Mouse (Mus musculus): ENCODE data around the gene Aatf. TPM values are rescaled to one million over a fixed set of nuclear protein-coding genes. Genes with fewer than 3 reads are reported as not detected.

Aatf gene
- total RNA-seq, 2 experiments from 2014 or later: 20.2 to 20.6 TPM

DNA sequence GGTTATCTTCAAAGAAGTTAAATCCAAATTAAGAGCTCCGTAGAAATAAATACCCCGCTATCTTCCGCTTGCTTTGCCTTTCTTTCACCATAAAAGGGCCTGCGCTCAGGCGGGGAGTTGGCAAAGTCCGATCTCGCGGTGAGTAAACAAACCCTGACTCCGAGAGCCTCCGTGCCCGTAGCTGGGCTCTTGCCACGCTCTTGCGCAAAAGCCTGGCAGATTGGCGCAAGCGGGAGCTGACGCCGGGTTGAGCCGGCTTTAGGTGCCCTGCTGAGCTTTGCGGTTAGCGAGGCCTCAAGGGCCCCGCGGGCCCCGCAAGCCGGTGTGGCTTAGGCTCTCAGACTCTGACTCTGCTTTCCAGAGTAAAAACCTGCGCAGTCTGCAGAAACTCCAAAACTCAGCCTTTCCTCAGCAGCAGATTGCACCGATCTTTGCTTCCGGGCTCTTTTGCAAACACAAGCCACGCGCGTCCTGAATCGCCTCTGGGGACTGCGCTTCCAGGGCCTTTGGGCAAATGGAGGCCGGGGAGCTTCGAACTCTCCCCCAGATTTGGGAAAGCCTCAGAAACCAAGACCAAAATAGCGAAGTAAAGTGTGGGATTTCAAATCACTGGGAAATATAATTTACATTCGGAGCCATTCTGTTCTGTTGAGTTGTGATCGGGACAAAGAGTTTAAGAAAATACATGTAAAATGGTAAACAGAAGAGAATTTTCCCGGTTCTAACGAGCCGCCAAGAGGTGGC is 9.4 kb upstream of the Aatf start:
- ATAC-seq (replicated peaks; ENCODE audit: low FRiP score, poor library complexity, severe bottlenecking): no peak

DNA sequence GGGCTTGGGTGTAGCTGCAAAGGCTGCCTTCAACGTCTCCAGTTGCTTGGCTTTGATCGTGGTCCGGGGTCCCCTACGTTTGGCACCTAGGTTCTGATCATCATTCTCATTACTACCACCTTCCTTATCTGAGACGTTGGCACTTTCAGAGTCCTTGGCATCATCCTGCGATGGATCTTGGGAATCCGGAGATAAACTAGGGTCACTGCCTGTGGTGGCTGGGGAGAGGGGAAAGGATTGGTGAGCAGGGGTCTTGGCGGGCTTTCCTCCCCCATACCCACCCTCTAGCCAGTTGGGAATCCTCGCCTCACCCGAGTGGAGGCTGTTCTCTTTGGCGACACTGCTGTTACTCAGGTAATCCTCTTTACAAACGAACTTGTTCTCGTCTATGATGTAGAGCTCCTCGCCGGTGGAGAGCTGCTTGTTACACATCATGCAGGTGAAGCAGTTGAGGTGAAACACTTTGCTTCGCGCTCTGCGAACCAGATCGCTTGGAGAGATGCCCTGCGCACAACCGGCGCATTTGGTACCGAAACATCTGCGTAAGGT is 8.5 kb upstream of the Aatf start:
- ATAC-seq (replicated peaks; ENCODE audit: low FRiP score, poor library complexity, severe bottlenecking): no peak

DNA sequence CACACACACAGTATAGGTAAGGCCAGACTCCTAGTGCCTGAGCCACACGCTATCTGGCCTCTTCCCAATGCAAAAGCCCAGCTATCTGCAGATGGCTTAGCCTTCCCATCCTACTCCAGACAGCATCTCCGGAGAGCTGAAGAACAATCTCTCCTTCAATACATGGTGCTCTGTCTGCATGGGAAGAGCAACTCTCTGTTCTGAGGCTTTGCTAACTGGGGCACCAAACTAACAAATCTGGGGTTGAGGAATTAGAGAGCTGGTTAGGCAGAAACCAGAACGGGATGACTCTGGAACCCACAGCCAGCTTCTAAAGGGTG is 7.7 kb upstream of the Aatf start:
- no peak for ATAC-seq (replicated peaks; ENCODE audit: low FRiP score, poor library complexity, severe bottlenecking)

DNA sequence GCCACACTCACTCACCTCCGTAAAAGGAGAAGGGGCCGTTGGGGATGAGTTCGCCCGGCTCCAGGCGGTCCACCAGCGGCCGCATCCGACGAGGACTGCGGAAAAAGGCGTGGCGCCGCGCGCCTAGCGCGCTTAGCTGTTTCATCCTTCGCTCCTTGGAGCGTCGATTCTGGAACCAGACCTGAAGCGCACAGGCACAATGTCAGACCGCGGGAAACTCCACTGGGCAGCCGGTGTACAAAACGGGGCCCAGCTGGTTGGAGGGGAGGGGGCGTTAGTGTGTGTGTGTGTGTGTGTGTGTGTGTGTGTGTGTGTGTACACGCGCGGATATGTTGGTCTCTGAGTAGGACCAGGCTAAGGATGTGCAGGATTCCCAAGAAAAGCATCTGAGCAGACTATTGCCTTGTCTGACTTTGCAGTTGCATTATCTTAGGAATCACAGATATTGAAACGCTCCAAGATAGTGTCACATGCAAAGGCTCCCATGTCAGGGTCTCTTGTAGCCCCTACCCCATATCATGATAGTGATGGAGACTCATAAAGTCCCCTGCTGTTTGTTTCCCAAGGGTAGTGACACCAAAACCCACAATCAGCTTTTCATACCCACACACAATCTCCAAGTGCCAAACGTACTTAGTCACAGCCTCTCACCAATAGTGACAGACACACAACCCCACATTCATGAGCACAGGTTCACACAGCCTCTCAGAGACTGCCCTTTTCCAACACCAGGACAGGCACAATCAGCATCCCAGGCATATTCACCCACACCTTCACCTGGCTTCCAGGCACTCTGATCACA is 7.1 kb upstream of the Aatf start:
- ATAC-seq (replicated peaks; ENCODE audit: low FRiP score, poor library complexity, severe bottlenecking): no peak

DNA sequence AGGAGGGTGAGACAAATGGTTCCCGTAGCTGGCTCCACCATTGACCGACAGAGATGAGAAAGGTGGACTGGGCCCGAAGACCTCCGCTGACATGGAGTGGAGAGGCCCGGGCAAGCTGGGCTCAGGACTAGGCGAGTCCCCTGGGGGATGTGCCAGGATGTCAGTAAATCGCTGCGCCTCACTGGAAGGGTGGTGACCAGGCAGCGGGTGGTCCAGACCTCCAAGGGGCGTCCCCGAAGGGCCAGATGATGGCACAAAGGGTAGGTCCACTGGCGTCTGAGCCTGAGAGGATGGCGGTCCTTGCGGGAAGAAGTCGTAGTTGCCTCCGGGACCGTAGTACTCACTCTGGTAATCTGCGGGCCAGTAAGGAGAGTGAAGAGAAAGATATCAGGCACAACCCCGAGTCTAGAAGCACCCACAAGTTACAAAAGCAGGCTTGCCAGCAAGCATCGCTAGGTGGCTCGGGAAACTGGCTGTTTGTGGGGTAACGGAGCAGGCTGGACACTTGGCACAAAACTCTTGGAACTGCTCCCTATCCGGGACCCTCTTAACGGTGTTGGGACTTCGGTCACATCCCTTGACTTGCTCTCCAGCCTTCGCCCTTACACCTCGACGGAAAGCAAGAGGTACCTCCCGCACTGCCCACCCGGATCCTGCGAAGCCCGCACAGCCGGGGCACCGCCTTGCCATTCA is 6.4 kb upstream of the Aatf start:
- ATAC-seq (replicated peaks; ENCODE audit: low FRiP score, poor library complexity, severe bottlenecking): no peak

DNA sequence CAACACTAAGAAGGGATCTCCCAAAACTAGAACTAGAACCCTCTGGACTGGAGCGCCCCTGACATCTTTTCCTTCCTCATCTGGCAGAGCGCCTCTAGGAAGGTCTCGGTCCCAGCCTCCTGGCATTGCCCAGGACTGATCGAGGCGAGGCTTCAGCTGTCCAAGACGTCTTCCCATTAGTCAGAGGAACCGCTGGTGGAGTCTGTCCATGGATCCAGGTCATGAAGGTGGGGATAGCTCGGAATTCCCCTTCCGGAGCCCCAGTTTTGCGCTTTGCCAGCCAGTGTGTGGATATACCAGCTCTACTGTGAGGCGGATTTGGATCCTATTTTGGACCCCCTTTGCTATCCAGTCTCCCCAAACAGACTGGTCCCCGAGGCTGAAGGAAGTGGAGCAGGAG is 5.7 kb upstream of the Aatf start:
- no peak for ATAC-seq (replicated peaks; ENCODE audit: low FRiP score, poor library complexity, severe bottlenecking)

DNA sequence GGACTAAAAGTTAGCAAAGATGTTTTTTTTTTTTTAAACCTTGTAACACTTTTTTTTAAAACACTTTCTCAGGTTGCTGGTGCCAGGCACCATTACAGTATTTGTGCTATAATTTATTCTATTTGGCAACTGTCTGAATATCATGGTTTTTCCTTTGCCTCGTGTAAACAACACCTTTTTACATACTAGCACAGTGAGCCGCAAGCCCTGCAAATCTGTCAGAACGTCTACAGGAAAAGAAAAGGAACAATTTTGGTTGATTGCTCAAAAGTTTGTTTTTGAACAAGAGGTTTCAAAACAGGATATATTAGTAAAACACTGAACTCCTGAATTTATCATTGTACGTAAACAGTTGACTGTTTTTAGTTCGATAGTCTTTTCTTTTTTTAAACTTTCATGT is 4.9 kb upstream of the Aatf start:
- ATAC-seq (replicated peaks; ENCODE audit: low FRiP score, poor library complexity, severe bottlenecking): no peak

DNA sequence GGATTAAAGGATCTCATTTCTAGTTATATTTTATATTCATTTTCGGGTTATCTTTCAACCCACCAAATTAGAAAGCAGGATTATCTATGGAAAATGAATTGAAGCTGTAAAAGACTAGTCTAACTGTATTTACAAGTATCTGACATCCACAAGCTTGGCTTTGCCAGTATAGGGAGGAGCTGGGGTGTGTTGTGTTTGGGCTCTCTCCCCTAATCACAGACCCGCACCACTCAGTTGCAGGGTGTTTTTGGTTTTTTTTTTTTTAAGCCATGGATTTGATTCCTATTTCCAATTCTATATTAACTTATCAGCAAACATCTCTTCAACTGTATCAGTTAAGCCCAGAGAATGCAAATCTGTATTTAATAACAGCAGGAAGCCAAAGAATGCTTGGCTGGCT is 4.1 kb upstream of the Aatf start:
- ATAC-seq (replicated peaks; ENCODE audit: low FRiP score, poor library complexity, severe bottlenecking): no peak

DNA sequence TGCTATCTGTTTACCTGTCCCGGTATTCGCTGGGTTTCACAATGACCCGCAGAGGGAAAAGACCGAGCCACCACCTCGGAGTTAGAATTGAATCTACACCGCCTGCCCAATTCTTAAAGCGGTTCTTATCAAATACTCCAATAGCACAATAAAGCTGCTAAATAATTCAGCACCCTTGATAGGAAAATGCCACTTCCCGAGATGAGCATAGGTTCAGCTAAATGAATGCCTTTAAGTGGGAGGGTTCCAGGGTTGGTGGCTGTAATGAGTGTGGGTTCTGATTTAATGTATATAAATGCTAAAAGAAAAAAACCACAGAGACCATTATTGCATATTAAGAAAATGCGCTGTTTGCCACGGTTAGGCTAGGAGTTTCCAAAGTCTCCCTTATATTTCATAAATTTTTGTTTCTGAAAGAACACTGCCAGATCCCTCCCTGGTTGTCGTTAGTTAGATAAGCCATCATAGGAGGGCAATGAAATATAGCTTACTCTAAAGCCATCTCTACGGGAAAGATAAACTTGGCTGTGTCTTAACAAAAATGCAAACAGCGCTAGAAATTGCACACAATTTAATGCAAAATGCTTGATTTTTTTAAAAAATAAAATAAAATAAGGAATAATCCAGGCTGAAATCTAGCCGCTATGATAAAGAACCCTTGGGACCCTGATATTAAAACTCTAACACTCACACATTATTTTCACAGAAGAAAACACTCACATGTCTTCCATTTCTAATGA is 3.3 kb upstream of the Aatf start:
- no peak for ATAC-seq (replicated peaks; ENCODE audit: low FRiP score, poor library complexity, severe bottlenecking)

DNA sequence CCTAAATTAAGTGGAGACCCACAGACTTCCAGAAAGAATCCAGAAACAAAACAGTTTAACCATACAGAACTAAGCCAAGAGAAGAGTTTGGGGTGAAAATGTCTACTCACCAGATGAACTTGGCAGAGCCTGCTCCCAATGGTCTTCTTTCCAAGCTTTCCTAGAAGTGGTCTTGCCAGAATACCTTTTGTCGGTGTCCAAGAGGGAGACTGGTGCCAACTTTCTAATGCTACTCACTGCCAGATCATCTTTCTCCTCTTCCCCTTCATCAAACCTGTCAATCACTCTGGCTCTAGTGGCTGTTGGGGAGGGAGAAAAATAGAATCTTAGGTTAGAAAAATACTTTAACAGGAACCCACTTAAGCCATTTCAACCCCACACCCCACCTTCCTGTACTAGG is 1.3 kb downstream of the Aatf start:
- no peak for ATAC-seq (replicated peaks; ENCODE audit: low FRiP score, poor library complexity, severe bottlenecking)

DNA sequence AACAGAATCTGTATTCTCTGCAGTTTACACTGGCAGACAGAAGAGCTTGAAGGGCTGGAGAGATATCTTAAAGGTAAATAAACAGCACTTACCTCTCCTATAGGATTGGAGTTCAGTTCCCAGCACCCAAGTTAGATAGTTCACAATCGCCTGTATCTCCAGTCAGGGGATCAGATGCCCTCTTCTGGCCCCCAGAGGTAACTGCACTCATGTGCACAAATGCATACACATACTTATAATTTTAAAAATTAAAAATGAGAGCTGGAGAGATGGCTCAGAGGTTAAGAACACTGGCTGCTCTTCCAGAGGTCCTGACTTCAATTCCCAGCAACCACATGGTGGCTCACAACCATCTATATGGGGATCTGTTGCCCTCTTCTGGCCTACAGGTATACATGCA is 9.0 kb downstream of the Aatf start:
- ATAC-seq (replicated peaks; ENCODE audit: low FRiP score, poor library complexity, severe bottlenecking): no peak

DNA sequence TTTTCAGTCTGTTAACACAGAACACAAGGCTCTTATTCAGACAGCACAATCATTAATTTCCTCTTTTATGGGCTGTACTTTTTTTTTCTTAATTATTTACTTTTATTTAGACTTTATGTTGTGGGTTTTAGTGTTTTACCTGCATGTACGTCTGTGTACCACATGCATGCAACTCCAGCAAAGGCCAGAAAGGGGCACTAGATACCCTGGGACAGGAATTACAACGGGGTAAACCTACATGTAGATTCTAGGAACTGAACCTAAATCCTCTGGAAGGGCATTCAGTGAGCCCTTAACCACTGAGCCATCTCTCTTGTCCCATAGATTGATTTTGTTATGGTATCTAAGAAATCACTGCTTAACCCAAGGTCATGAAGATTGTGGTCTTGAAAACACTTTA is 15.4 kb downstream of the Aatf start:
- ATAC-seq (replicated peaks; ENCODE audit: low FRiP score, poor library complexity, severe bottlenecking): no peak

DNA sequence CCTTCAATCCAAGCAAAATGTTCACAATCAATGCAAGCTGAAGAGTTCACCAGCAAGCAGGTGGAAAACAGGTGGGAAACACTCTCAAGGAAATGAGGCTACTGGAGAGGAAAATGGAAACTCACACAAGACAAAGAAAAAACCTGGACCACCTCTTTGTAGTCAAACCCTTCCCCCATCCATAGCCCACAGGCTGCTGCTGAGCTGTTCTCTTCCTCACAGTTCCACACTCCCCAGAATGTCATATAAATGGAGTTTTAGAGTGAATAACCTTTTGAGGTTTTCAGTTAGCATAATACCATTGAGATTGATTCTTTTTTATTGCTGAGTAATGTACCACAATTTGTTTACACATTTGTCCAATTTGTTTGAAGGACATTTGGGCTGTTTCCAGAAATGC is 16.4 kb downstream of the Aatf start:
- ATAC-seq (replicated peaks; ENCODE audit: low FRiP score, poor library complexity, severe bottlenecking): no peak

DNA sequence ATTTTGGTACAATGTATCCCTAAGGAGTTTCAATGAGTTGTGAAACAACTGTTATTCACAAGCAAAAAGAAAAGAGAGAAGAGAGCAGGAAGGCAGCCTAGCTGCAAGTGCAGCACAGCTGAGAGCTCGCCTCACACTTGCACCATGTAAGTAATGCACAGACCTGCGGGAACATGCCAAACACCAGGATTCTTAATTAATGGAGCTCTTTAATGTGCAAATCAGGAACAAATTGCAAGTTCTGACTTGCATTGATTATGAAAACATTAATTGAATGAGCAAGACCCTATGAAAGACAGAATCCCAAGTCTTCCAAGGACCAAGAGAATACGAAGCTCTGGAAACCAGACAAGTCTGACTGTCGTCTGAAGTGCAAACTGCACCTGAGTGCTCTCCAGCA is 17.5 kb downstream of the Aatf start:
- no peak for ATAC-seq (replicated peaks; ENCODE audit: low FRiP score, poor library complexity, severe bottlenecking)

DNA sequence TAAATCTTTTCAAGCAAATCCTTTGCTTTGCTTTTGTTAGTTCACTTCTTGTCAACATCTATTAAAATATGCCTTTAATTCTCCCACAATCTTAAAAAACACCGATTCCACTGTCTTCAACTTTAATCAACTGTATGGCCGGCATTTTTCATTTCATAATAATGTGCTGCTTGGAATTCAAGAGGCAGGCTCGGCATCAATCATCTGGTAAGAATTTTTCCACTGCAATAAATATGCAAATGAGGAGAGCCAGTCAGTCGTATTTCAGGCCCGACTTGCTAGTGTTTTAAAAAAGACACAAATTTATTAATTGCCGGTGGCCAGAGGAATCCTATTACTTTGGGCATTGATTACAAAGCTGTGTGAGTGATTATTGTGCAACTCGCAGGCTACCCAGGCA is 31.7 kb downstream of the Aatf start:
- ATAC-seq (replicated peaks; ENCODE audit: low FRiP score, poor library complexity, severe bottlenecking): no peak

DNA sequence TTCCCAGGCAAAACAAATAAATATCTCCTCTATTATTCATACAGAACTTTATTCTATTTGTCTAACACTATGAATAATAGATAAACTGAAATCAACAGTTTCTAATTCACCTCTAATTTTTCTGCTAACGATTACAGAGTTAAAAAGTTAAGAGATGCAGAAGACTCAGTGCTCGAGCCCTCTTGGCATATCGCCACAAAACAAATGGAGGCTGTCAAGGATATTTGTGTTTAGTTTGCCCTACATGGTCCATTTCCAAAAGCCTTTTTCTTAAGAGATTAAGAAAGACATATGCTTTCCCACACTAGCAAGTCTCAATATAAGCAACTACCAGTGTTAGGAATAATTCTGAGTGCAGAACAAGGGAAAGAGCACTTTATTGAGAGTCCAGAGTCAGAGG is 32.9 kb downstream of the Aatf start:
- ATAC-seq (replicated peaks; ENCODE audit: low FRiP score, poor library complexity, severe bottlenecking): no peak

DNA sequence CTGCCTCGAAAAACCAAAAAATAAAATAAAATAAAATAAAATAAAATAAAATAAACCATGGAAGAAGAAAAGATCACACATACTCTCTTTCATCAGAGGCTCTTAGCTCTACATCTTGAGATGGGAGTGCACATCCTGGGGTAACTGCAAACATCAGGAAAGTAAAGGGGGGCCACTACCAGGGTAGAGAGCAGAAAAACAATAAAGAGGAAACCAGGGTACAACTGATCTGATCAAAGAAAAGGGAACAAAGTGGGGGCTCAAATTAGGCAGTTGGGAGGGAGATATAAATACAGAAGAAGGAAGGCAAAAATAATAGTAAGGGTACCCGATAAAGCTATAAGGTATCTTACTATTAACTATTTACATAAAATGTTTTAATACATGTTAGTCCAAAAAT is 36.7 kb downstream of the Aatf start:
- no peak for ATAC-seq (replicated peaks; ENCODE audit: low FRiP score, poor library complexity, severe bottlenecking)

DNA sequence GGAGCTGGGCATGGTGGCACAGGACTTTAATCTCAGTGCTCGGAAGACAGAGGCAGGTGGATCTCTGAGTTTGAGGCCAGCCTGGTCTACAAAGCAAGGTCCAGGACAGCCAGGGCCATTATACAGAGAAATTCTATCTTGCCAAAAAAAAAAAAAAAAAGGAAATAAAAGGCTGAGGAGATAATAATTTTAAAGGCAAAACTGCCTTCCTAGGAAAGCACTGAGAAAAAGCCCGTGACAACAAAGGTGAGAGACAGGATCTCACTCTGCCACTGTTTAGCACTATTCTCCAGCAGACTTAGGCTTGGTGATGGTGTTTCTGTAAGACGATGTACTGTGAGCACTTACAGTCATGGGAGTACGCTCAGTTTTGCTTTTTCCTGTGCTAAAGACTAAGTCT is 37.3 kb downstream of the Aatf start:
- no peak for ATAC-seq (replicated peaks; ENCODE audit: low FRiP score, poor library complexity, severe bottlenecking)

DNA sequence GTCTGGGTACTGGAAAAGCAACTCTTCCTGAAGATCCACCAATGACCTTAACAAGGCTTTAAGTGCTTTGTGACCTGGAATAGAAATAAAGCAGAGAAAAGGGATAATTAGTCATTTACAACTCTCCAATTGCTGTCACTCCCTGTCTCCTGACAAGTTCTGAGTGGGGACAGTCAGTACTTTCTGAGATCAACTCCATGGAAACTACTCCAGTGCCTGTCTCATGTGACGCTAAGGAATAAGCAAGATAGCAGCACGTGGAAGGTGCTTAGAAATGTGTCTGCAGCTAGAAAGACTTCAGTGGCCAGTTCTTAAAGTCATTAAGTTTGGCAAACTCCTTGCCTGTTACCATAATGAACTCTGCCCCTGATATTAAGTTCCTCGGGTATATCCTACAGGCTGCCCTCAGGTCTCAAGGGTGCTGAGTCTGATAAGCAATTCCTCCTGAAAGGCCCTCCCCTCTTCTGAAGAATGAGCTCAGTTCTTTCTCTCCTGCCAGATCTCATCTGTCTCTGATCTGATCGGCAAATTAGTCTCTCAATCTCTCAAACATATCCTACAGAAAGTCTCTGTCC is 40.1 kb downstream of the Aatf start:
- ATAC-seq (replicated peaks; ENCODE audit: low FRiP score, poor library complexity, severe bottlenecking): no peak

DNA sequence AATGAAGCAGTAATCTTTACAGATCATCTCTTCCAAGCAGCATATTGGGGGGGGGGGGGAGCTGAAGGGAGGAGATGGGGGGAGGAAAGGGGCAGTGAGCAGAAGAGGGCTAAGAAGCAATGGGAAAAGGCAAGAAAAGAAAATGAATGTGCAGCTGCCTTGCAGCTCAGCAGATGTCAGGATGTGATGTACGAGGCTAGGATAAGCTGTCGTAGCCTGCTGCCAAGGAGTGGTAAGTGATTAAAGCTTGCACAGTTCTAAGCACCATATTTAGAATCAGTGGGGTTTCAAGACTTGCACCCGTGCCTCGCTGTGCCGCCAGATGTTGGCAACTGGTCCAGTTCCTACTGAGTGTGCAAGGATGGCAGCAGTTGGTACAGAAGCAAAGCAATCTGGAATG is 48.8 kb downstream of the Aatf start:
- ATAC-seq (replicated peaks; ENCODE audit: low FRiP score, poor library complexity, severe bottlenecking): no peak
